Mouse (Mus musculus): ENCODE data around the gene Olfr1086. TPM values are rescaled to one million over a fixed set of nuclear protein-coding genes. Genes with fewer than 3 reads are reported as not detected.
"Not testable (repeated sequence)": the region's sequence is repeated elsewhere in the genome, so short reads cannot be mapped to it uniquely, and the experiment has no call there.

Olfr1086 gene
- polyA plus RNA-seq (2012; fragmentation: generic; extraction: Trizol) = not detected

DNA sequence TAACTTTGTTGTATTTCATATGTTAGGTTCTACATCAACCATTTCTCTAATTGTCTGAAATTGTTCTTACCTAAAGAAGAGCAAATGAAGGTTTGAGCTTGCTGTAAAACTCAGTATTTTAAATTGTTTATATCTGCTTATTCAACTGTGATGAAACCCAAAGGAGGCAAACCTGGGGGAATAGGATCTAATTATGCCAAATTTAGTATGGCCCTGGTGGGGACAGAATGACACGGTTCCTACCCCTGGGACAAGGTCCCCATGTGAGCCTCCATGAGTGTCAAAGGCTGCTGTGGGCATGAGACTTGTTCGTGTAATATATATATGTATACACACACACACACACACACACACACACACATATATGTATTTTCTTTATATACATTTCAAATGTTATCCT lies at the start of gene Olfr1086:
TSS of gene Olfr1086 (minus strand) at position 101 of the 400 bp plus-strand sequence.
- no peak within 1 kb of the TSS for H3K4me2 ChIP-seq (ENCODE audit: low read depth)
- H3ac ChIP-seq (ENCODE audit: control insufficient read depth, insufficient read length) = no peak within 1 kb of the TSS
- H3K27me3 ChIP-seq (ENCODE audit: control insufficient read depth, insufficient read depth, insufficient read length) = no peaks in the 10 kb centered on the region
- H3K36me3 ChIP-seq (ENCODE audit: control insufficient read depth, insufficient read depth) = no peaks in the 10 kb centered on the region
- H3K79me2 ChIP-seq (ENCODE audit: control insufficient read depth, insufficient read depth) = no peaks in the 10 kb centered on the region
- H3K4me3 ChIP-seq = no peak within 1 kb of the TSS
- TF ChIP-seq POLR2AphosphoS2 (IDR thresholded peaks at IDR 0.05; ENCODE audit: insufficient read length, low read depth) (no peak), SRF (IDR thresholded peaks at IDR 0.05; ENCODE audit: control insufficient read depth, insufficient read length, low read depth) (no peak), CEBPB (IDR thresholded peaks at IDR 0.05; ENCODE audit: insufficient read depth, poor library complexity, severe bottlenecking) (no peak), POLR2A (IDR thresholded peaks at IDR 0.05; ENCODE audit: insufficient read length, low read depth) (no peak), MAX (IDR thresholded peaks at IDR 0.05; ENCODE audit: low read depth) (no peak), MYOG (IDR thresholded peaks at IDR 0.05; ENCODE audit: control insufficient read depth in 1 of 3, insufficient read depth in 1 of 3, insufficient read length in 2 of 3, low read depth in 2 of 3) (no peak), TCF3 (IDR thresholded peaks at IDR 0.05; ENCODE audit: insufficient read length, low read depth) (no peak), MYOD1 (IDR thresholded peaks at IDR 0.05; ENCODE audit: control insufficient read depth in 1 of 3, insufficient read length in 2 of 3, low read depth in 2 of 3) (no peak), REST (IDR thresholded peaks at IDR 0.05; ENCODE audit: insufficient read depth, insufficient read length) (no peak), USF1 (IDR thresholded peaks at IDR 0.05; ENCODE audit: low read depth) (no peak), E2F4 (IDR thresholded peaks at IDR 0.05; ENCODE audit: insufficient read depth) (no peak), TCF12 (IDR thresholded peaks at IDR 0.05; ENCODE audit: insufficient read depth, poor library complexity, severe bottlenecking) (no peak)

GRCm38 (mm10) chr2:86698295-86698694 lies 18.4 kb upstream of the Olfr1086 start, which contains the start of gene Olfr1087:
TSS of gene Olfr1087 (minus strand) at chr2:86698395.
- Histone ChIP-seq H3K4me3 (no peak within 1 kb of the TSS), H3K79me2 (ENCODE audit: control insufficient read depth, insufficient read depth) (no peaks in the 10 kb centered on the region), H3K27me3 (ENCODE audit: control insufficient read depth, insufficient read depth, insufficient read length) (no peaks in the 10 kb centered on the region), H3ac (ENCODE audit: control insufficient read depth, insufficient read length) (no peak within 1 kb of the TSS), H3K4me2 (ENCODE audit: low read depth) (no peak within 1 kb of the TSS), H3K36me3 (ENCODE audit: control insufficient read depth, insufficient read depth) (no peaks in the 10 kb centered on the region)
- TF ChIP-seq USF1 (IDR thresholded peaks at IDR 0.05; ENCODE audit: low read depth) (no peak), MYOD1 (IDR thresholded peaks at IDR 0.05; ENCODE audit: control insufficient read depth in 1 of 3, insufficient read length in 2 of 3, low read depth in 2 of 3) (no peak), CEBPB (IDR thresholded peaks at IDR 0.05; ENCODE audit: insufficient read depth, poor library complexity, severe bottlenecking) (no peak), MYOG (IDR thresholded peaks at IDR 0.05; ENCODE audit: control insufficient read depth in 1 of 3, insufficient read depth in 1 of 3, insufficient read length in 2 of 3, low read depth in 2 of 3) (no peak), SRF (IDR thresholded peaks at IDR 0.05; ENCODE audit: control insufficient read depth, insufficient read length, low read depth) (no peak), E2F4 (IDR thresholded peaks at IDR 0.05; ENCODE audit: insufficient read depth) (no peak), TCF3 (IDR thresholded peaks at IDR 0.05; ENCODE audit: insufficient read length, low read depth) (no peak)

DNA sequence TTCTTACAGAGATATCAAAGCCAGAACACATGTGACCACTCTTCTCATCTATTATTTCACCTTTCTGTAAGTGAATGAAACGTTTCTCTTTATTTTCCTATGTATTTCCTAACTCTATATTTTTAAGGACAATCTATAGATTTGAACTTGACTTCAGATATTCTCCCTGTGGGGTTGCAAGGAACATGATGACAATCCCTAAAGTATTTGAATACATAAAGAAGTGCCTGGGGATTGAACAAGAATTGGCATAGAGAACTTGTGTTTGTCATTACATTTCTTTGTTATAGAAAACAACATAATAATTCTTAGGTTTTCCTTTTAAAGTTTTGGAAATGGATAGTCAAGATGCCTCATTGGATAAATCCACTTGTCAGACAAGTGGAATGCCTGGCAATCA lies 18.0 kb downstream of the Olfr1086 start, which contains the start of gene Olfr1085:
TSS of gene Olfr1085 (minus strand) at position 101 of the 400 bp plus-strand sequence.
- Histone ChIP-seq H3K36me3 (ENCODE audit: control insufficient read depth, insufficient read depth) (no peaks in the 10 kb centered on the region), H3ac (ENCODE audit: control insufficient read depth, insufficient read length) (no peak within 1 kb of the TSS), H3K27me3 (ENCODE audit: control insufficient read depth, insufficient read depth, insufficient read length) (no peaks in the 10 kb centered on the region), H3K79me2 (ENCODE audit: control insufficient read depth, insufficient read depth) (no peaks in the 10 kb centered on the region), H3K4me2 (ENCODE audit: low read depth) (no peak within 1 kb of the TSS), H3K4me3 (no peak within 1 kb of the TSS)
- no peak for TF ChIP-seq TCF3 (IDR thresholded peaks at IDR 0.05; ENCODE audit: insufficient read length, low read depth)
- no peak for TF ChIP-seq USF1 (IDR thresholded peaks at IDR 0.05; ENCODE audit: low read depth)
- no peak for TF ChIP-seq POLR2A (IDR thresholded peaks at IDR 0.05; ENCODE audit: insufficient read length, low read depth)
- TF ChIP-seq SRF (IDR thresholded peaks at IDR 0.05; ENCODE audit: control insufficient read depth, insufficient read length, low read depth) = no peak
- no peak for TF ChIP-seq MYOG (IDR thresholded peaks at IDR 0.05; ENCODE audit: control insufficient read depth in 1 of 3, insufficient read depth in 1 of 3, insufficient read length in 2 of 3, low read depth in 2 of 3)
- TF ChIP-seq E2F4 (IDR thresholded peaks at IDR 0.05; ENCODE audit: insufficient read depth) = no peak

DNA sequence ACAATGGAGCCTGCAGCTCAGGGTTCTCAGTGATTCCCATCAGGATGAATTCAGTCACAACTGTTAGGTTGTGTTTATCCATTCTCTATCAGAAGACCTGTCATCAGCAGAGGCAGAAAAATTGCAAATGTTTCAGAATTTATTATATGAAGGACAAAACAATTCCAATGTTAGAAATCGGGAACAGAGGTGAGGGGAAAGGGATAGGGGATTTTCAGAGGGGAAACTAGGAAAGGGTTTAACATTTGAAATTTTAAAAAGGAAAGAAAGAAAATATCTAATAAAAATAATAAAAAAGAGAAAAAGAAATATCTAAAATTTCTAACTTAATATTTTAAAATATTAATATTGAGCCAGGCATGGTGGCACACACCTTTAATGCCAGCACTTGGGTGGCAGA lies 40.3 kb downstream of the Olfr1086 start, which contains the start of gene Olfr1084:
TSS of gene Olfr1084 (minus strand) at position 101 of the 400 bp plus-strand sequence.
- not testable (repeated sequence) for H3ac ChIP-seq (ENCODE audit: control insufficient read depth, insufficient read length); H3K4me3 ChIP-seq; H3K36me3 ChIP-seq (ENCODE audit: control insufficient read depth, insufficient read depth)

More for the DNA sequence above, 40.3 kb downstream of the Olfr1086 start, which contains the start of gene Olfr1084:
- H3K4me2 ChIP-seq (ENCODE audit: low read depth); H3K27me3 ChIP-seq (ENCODE audit: control insufficient read depth, insufficient read depth, insufficient read length); H3K79me2 ChIP-seq (ENCODE audit: control insufficient read depth, insufficient read depth): not testable (repeated sequence)

Other genes with a start within 250 kb of the Olfr1086 start
- not detected for gene Olfr1065, start 229.5 kb downstream of the Olfr1086 start, polyA plus RNA-seq (2012; fragmentation: generic; extraction: Trizol)
- not detected for gene Olfr1066, start 223.8 kb downstream of the Olfr1086 start, polyA plus RNA-seq (2012; fragmentation: generic; extraction: Trizol)
- not detected for gene Olfr228, start 192.7 kb downstream of the Olfr1086 start, polyA plus RNA-seq (2012; fragmentation: generic; extraction: Trizol)
- not detected for gene Olfr1076, start 171.6 kb downstream of the Olfr1086 start, polyA plus RNA-seq (2012; fragmentation: generic; extraction: Trizol)
- not detected for gene Olfr1079, start 137.6 kb downstream of the Olfr1086 start, polyA plus RNA-seq (2012; fragmentation: generic; extraction: Trizol)
- gene Olfr1080, start 121.9 kb downstream of the Olfr1086 start, polyA plus RNA-seq (2012; fragmentation: generic; extraction: Trizol) = not detected
- not detected for gene Olfr1082, start 81.1 kb downstream of the Olfr1086 start, polyA plus RNA-seq (2012; fragmentation: generic; extraction: Trizol)
- not detected for gene Olfr1084, start 40.4 kb downstream of the Olfr1086 start, polyA plus RNA-seq (2012; fragmentation: generic; extraction: Trizol)
- gene Olfr1085, start 18.1 kb downstream of the Olfr1086 start, polyA plus RNA-seq (2012; fragmentation: generic; extraction: Trizol) = not detected
- gene Olfr1087, start 18.3 kb upstream of the Olfr1086 start, polyA plus RNA-seq (2012; fragmentation: generic; extraction: Trizol) = not detected
- gene Olfr1089, start 53.6 kb upstream of the Olfr1086 start, polyA plus RNA-seq (2012; fragmentation: generic; extraction: Trizol) = not detected
- not detected for gene Olfr1090, start 78.9 kb upstream of the Olfr1086 start, polyA plus RNA-seq (2012; fragmentation: generic; extraction: Trizol)
- not detected for gene Olfr1093, start 102.4 kb upstream of the Olfr1086 start, polyA plus RNA-seq (2012; fragmentation: generic; extraction: Trizol)
- not detected for gene Olfr141, start 129.9 kb upstream of the Olfr1086 start, polyA plus RNA-seq (2012; fragmentation: generic; extraction: Trizol)
- gene Olfr1094, start 144.6 kb upstream of the Olfr1086 start, polyA plus RNA-seq (2012; fragmentation: generic; extraction: Trizol) = not detected
- not detected for gene Olfr1095, start 171.6 kb upstream of the Olfr1086 start, polyA plus RNA-seq (2012; fragmentation: generic; extraction: Trizol)
- not detected for gene Gm13723, start 194.7 kb upstream of the Olfr1086 start, polyA plus RNA-seq (2012; fragmentation: generic; extraction: Trizol)
- not detected for gene Olfr1097, start 212.1 kb upstream of the Olfr1086 start, polyA plus RNA-seq (2012; fragmentation: generic; extraction: Trizol)
- not detected for gene Olfr1098, start 244.5 kb upstream of the Olfr1086 start, polyA plus RNA-seq (2012; fragmentation: generic; extraction: Trizol)

Data from myocyte (in vitro differentiated cells).